Mouse (Mus musculus) lung, adult 2 months (tissue): ENCODE measurements around the gene Spata45. TPM values are rescaled to one million over a fixed set of nuclear protein-coding genes. Genes with fewer than 3 reads are reported as not detected.

Experiments used
- DNase-seq: peaks from one replicate; pipeline ENCODE4 v3.0.0; 2022
- H3K4me1 ChIP-seq: fragments of 200-500 bp; 2 replicates; pipeline ENCODE4 v1.6.1; 2011; ENCODE audit warnings: low read length; ENCODE audit not compliant: control insufficient read depth, insufficient read depth
- H3K4me3 ChIP-seq: fragments of 200-500 bp; replicated peaks from 2 replicates; pipeline ENCODE3; 2011; ENCODE audit warnings: low read depth, mild to moderate bottlenecking, control low read depth, low read length; ENCODE audit errors: extremely low read depth
- CTCF ChIP-seq: fragments of 200-500 bp; IDR thresholded peaks from 2 replicates; pipeline ENCODE4 v1.5.1; 2011; ENCODE audit warnings: mild to moderate bottlenecking, low read length, control low read depth; ENCODE audit not compliant: insufficient read depth
- POLR2A ChIP-seq: fragments of 200-500 bp; IDR thresholded peaks from 2 replicates; pipeline ENCODE4 v1.6.1; 2011; ENCODE audit warnings: low read depth, mild to moderate bottlenecking, control low read depth, low read length, borderline replicate concordance; ENCODE audit errors: extremely low read depth
- WGBS: fragments of 180-500 bp; shearing (Covaris S2); methylation state at CpG from one replicate; pipeline ENCODE4 v1.1.7; 2018; 5-methylcytosine and 5-hydroxymethylcytosine counted together
- polyA plus RNA-seq: library from polyadenylated mRNA; depleted of rRNA; stranded (reverse); fragments of >200 nt; gene quantifications from 2 replicates; pipeline ENCODE4 v1.2.3, GENCODE M21; 2012

Gene Spata45
- polyA plus RNA-seq, 1 experiment, result not detected

DNA sequence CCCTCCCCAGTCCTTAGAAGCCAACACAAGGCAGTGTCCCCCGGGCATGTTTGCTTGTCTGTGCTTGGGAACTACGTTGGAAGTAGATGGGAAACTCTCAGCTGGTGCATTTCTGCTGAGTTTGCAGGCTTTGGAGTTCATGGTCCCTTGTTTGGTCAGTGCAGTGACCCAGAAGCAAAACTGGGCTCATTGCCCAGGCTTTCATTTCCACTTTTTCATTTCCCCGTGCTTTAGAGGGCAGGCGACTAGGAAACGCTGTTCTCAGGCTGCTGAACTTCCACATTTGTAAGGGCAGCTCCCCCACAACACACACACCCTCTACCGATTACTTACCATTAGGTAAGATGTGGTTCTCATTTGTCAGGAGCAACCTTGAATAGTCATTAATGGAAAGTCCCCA, 36.6 kb downstream of the Spata45 start:
- 0 out of 2 replicates have a peak, but pooled peaks cover 3% of the 10 kb centered on the region for H3K4me1 ChIP-seq
- TF ChIP-seq POLR2A (no peak), CTCF (no peak)
- DNase-seq, result no peak
- no peak overlapping the region for H3K4me3 ChIP-seq
- WGBS, result 39% methylated on average over 6 of the region's 6 CpGs

- 78% methylated on average over 4 of the region's 4 CpGs for WGBS
- H3K4me3 ChIP-seq, result no peak overlapping the region
- H3K4me1 ChIP-seq, result 0 out of 2 replicates have a peak, but pooled peaks cover 3% of the 10 kb centered on the region
- no peak for TF ChIP-seq POLR2A
- TF ChIP-seq CTCF, result no peak
- DNase-seq, result no peak
These were observed 37.0 kb downstream of the Spata45 start for GRCm38 (mm10) chr1:191073486-191073885.

GRCm38 (mm10) chr1:191075199-191075883, 38.9 kb downstream of the Spata45 start:
- TF ChIP-seq CTCF (peak; percentile 67), POLR2A (peak; percentile 62; the same call in 1 of the 2 replicates)
- peak; percentile 54 for DNase-seq
- Histone ChIP-seq H3K4me1 (0 out of 2 replicates have a peak, but pooled peaks cover 3% of the 10 kb centered on the region), H3K4me3 (peak overlapping the region; percentile 40)
- WGBS, result 18% methylated on average over 10 of the region's 10 CpGs

- no peak for DNase-seq
- H3K4me3 ChIP-seq, result no peak overlapping the region
- TF ChIP-seq CTCF, result no peak
- TF ChIP-seq POLR2A, result no peak
- 79% methylated on average over 8 of the region's 8 CpGs for WGBS
- H3K4me1 ChIP-seq, result no peaks in the 10 kb centered on the region
These were observed 46.8 kb downstream of the Spata45 start for GRCm38 (mm10) chr1:191083230-191083629.

DNA sequence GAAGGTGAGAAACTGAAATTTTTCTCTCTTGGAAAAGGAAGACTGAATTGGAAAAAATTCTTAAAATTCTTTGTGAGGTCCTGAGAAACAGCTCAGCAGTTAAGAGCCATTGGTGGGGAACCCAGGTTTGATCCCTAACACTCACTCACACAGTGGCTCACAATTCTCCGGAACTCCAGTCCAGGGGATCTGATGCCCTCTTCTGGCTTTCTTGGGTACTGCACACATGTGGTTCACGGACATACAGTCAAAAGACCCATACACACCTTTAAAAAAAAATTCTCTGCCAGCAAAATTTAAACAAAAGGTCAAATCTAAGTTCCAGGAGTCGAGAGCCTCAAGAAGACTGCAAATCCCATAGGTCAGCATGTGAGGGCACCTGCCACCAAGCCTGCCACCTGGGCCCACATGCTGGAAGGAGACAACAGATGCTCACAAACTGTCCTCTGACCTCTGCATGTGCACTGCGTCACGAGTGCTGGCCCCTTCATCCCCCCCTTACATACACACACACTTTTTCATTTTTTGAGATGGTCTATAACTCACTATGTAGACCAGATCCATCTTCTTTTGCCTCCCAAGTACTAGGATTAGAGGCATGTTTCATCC, 48.6 kb downstream of the Spata45 start:
- Histone ChIP-seq H3K4me1 (no peaks in the 10 kb centered on the region), H3K4me3 (no peak overlapping the region)
- peak; percentile 53 for TF ChIP-seq CTCF
- no peak for TF ChIP-seq POLR2A
- peak; percentile 47 for DNase-seq
- WGBS, result 65% methylated on average over 5 of the region's 5 CpGs

DNA sequence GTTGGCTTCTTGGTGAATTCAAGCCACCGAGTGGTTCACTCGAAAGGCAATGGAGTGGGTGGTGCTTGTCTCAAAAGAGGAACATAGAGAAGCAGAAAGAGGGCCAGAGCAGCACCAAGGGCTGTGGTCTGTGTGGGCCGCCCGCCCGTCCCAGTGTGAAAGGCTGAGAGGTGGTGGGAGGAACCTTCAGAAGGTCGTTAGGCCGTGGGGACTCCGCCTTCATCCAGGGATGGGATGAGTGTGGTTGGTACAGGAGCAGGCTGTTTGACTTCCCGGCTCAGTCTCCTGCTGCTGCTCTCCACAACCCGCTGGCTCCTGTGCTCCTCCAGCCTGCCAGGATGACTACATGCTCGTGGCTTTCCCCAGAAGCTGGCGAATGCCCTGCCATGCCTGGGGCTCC, 49.2 kb downstream of the Spata45 start:
- DNase-seq, result no peak
- Histone ChIP-seq H3K4me1 (no peaks in the 10 kb centered on the region), H3K4me3 (no peak overlapping the region)
- 75% methylated on average over 12 of the region's 12 CpGs for WGBS
- TF ChIP-seq CTCF, result no peak
- no peak for TF ChIP-seq POLR2A

- H3K4me1 ChIP-seq, result no peaks in the 10 kb centered on the region
- no peak for DNase-seq
- no peak overlapping the region for H3K4me3 ChIP-seq
- 65% methylated on average over 7 of the region's 7 CpGs for WGBS
- no peak for TF ChIP-seq CTCF
- TF ChIP-seq POLR2A, result no peak
These were observed 50.0 kb downstream of the Spata45 start for GRCm38 (mm10) chr1:191086304-191086878.

GRCm38 (mm10) chr1:191086960-191087359, 50.5 kb downstream of the Spata45 start:
- Histone ChIP-seq H3K4me3 (no peak overlapping the region), H3K4me1 (no peaks in the 10 kb centered on the region)
- DNase-seq, result no peak
- WGBS, result 59% methylated on average over 8 of the region's 8 CpGs
- TF ChIP-seq POLR2A (no peak), CTCF (no peak)

DNA sequence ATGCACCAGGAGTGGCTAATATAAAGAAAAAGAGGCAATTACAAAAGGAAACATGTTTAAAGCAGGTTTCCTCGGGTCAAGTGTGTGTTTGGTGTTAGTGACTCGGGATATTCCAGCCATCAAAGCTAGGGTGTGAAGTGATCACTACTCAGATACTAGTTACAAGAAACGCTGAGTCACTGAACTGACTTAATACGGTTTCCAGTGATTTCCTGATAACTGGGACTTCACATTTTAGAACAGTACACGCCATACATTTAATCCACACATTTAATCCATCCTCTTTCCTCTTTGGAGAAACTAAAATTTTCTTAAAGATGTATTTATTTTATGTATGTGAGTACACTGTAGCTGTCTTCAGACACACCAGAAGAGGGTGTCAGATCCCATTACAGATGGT, 51.5 kb downstream of the Spata45 start:
- DNase-seq, result no peak
- no peaks in the 10 kb centered on the region for H3K4me1 ChIP-seq
- TF ChIP-seq POLR2A, result no peak
- TF ChIP-seq CTCF, result no peak
- WGBS, result 70% methylated on average over 5 of the region's 5 CpGs
- no peak overlapping the region for H3K4me3 ChIP-seq
